Mouse (Mus musculus) adrenal gland, adult (tissue): Measurements from ENCODE around the gene Mipol1.

ENCODE experiments used
- DNase-seq, 2 experiments: peaks; one replicate each; pipeline ENCODE4 v3.0.0; 2022 to 2023; ENCODE audit warnings: low spot score in 1 of 2; ENCODE audit not compliant: inconsistent age in 2 of 2

Gene Mipol1

DNA sequence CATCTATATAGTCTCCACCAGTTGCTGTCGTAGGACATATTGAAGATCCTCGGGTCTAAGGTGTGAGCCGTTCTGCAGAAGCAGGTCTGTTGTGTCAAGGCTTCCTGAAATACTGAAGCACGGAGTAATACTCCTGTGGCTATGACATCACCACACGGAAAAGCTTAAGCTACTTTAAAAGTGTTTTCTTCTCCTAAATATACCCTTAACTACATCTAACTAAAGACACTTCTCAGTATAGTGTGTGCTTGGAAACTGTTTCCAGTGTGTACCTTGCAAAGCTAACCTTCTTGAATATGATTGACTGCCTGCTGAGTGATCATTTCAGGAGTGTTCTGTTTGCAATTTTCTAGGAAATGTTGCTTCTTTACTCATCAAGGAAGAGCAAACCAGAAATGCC lies 281.3 kb downstream of the Mipol1 start:
- no peak for DNase-seq

- no peak for DNase-seq
Observed at GRCm38 (mm10) chr12:57514552-57514951, 284.3 kb downstream of the Mipol1 start.

GRCm38 (mm10) chr12:57515702-57516377 lies 285.6 kb downstream of the Mipol1 start:
- no peak for DNase-seq

GRCm38 (mm10) chr12:57528335-57528734 lies 298.1 kb downstream of the Mipol1 start:
- no peak for DNase-seq

GRCm38 (mm10) chr12:57530474-57530873 lies 300.2 kb downstream of the Mipol1 start:
- no peak for DNase-seq

- no peak for DNase-seq
Observed at GRCm38 (mm10) chr12:57534517-57534878, 304.3 kb downstream of the Mipol1 start.

- DNase-seq: no peak
Observed at GRCm38 (mm10) chr12:57534879-57535611, 304.8 kb downstream of the Mipol1 start.

DNA sequence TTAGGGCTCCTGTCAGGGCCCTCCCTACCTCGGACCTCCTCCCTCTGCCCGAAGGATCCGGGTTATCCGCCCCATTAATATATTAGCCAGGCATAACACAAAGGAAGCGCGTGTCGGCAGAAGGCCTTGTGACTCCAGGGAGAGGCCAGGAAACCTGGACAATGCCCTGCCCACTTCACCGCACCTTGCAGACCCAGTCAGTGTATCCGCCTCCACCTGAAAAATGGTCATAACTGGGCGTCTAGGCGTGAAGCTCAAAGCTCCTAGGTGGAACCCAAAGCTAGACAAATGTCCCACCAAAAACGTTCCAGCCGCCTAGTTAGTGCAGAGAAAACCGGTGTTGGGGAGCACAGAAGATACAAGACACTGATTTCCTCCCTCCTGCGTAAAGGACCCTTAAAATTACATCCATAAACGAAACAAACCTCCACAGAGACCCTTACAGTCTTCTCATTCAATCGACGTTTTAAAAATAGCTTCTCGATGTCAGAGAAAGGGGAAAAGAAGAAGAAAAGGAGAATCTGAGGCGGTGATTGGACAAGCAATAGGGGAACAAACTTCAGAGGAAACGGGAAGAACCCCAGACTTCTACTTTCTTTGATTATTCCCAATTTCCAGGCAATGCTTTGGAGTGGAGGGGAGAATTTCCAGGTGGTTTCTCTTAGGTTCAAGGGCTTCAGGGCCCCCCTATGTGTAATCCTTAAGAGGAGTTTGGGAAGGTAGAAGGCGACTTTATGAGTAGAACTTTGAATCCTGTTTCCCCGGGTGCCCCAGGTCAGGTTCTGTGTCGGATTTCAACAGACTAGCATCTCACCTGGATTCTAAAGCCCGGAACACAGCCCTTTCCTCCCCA lies 306.1 kb downstream of the Mipol1 start:
- no peak for DNase-seq

GRCm38 (mm10) chr12:57536909-57537670 lies 306.9 kb downstream of the Mipol1 start:
- no peak for DNase-seq

GRCm38 (mm10) chr12:57537791-57538587 lies 307.8 kb downstream of the Mipol1 start:
- DNase-seq: peak in 1 of 2 experiments; percentile 34

GRCm38 (mm10) chr12:57538588-57539550 lies 308.6 kb downstream of the Mipol1 start:
- DNase-seq: peak in 1 of 2 experiments; percentile 67

DNA sequence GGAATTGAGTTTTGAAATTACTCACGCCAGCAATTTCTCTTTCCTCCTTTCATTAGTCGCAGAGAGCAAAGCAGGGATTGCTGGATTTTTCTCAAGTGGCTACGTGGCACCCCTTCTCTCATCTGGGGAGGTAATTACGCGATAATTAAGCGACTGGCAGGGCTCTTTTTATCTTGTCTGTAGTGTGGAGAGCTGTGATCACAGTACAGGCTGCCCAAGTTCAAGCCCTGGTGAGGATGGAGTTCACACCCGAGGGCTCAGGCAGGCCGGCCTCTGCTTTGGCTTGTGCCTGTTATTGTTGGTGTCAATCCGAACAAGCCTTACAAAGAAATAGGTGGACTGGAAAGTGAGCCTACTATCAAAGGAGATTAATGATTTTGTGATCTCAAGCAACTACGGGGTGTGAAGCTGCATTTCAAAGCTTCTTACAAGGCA lies 309.3 kb downstream of the Mipol1 start:
- no peak for DNase-seq

DNA sequence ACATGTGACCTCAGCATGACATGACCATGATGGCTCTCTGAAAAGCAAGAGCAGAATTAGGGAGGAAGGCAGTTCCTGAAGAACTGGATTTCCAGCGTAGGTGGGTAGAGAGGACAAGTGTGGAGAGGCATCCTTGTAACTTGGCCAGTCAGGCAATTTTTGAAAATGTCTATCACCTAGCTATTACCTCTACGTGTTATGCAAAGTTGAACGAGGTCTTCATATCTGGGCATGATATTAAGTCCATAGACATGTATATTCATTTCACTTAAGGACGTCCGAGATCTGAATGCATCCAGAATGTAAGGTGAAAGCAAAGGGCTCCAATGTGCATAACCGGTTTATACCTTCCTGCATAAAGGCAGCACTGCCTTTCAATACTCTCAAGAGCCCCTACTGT lies 310.9 kb downstream of the Mipol1 start:
- no peak for DNase-seq

- DNase-seq: peak in 1 of 2 experiments; percentile 25
Observed at GRCm38 (mm10) chr12:57541931-57542745, 311.9 kb downstream of the Mipol1 start.

DNA sequence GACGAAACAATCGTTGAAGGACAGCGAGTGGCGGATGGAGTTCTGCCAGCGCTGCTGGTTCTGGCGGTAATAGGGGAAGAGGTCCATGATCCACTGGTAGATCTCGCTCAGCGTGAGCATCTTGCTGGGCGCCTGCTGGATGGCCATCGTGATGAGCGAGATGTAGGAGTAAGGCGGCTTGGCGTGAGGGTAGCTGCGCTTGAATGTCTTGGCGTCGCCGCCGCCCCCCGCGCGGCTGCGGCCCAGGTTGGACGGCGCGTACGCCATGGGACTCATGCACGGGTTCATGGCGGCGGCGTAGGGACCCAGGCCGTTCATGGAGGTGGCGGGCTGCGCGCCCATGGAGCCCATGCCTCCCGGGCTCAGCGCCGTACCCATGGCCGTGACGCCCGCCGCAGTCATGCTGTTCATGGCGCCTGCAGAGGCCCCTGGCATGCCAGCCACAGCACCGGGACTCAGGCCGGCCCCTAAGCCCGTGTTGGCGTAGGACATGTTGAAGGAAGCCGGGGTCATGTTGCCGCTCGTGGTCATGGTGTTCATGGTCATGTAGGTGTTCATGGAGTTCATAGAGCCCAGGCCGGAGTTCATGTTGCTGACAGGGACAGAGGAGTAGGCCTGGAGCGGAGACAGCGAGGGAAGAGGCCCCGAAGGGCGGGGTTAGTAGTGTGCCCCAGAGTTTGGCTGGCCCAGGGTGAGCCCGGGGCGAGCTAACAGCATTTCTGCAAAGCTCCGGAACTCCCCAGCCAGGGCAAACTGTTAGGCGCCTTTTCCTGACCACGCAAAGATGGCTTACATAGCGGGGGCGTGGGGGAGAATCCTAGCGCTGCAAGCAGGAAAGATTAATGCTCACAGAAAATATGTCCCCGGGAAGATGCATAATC lies 312.8 kb downstream of the Mipol1 start:
- DNase-seq: no peak

- no peak for DNase-seq
Observed at GRCm38 (mm10) chr12:57543627-57543991, 313.4 kb downstream of the Mipol1 start.
